Mouse (Mus musculus): ENCODE results near the gene Tdrd1.
A peak's percentile ranks its signal among the peaks of the same experiment; 100 is the strongest.
"Not testable (repeated sequence)": the region's sequence is repeated elsewhere in the genome, so short reads cannot be mapped to it uniquely, and the experiment has no call there.

Tdrd1 gene

GRCm38 (mm10) chr19:56826047-56826631, at the start of gene Tdrd1:
TSS of gene Tdrd1 (plus strand) at chr19:56826209.
- no peak for DNase-seq

- DNase-seq: peak; percentile 66
These were observed 49.2 kb upstream of the Tdrd1 start for GRCm38 (mm10) chr19:56776719-56777382.

GRCm38 (mm10) chr19:56778532-56778931, 47.5 kb upstream of the Tdrd1 start:
- not testable (repeated sequence) for DNase-seq

GRCm38 (mm10) chr19:56787911-56788310, 38.1 kb upstream of the Tdrd1 start:
- DNase-seq: no peak

- no peak for DNase-seq
These were observed 37.1 kb upstream of the Tdrd1 start for GRCm38 (mm10) chr19:56788952-56789351.

GRCm38 (mm10) chr19:56797376-56797775, 28.6 kb upstream of the Tdrd1 start:
- DNase-seq: no peak

GRCm38 (mm10) chr19:56800226-56800625, 25.8 kb upstream of the Tdrd1 start:
- no peak for DNase-seq

GRCm38 (mm10) chr19:56800930-56801655, 24.9 kb upstream of the Tdrd1 start:
- no peak for DNase-seq

- no peak for DNase-seq
These were observed 24.2 kb upstream of the Tdrd1 start for GRCm38 (mm10) chr19:56801656-56802351.

GRCm38 (mm10) chr19:56802352-56802746, 23.7 kb upstream of the Tdrd1 start:
- DNase-seq: no peak

GRCm38 (mm10) chr19:56805366-56805765, 20.6 kb upstream of the Tdrd1 start:
- DNase-seq: no peak

- DNase-seq: no peak
These were observed 18.9 kb upstream of the Tdrd1 start for GRCm38 (mm10) chr19:56807122-56807521.

- DNase-seq: no peak
These were observed 17.2 kb upstream of the Tdrd1 start for GRCm38 (mm10) chr19:56808771-56809170.

- DNase-seq: no peak
These were observed 15.3 kb upstream of the Tdrd1 start for GRCm38 (mm10) chr19:56810641-56811146.

GRCm38 (mm10) chr19:56811590-56811989, 14.4 kb upstream of the Tdrd1 start:
- DNase-seq: peak; percentile 69

- DNase-seq: no peak
These were observed 12.6 kb upstream of the Tdrd1 start for GRCm38 (mm10) chr19:56813360-56813759.

GRCm38 (mm10) chr19:56817851-56818526, 8.0 kb upstream of the Tdrd1 start:
- DNase-seq: peak; percentile 20

- DNase-seq: no peak
These were observed 4.8 kb upstream of the Tdrd1 start for GRCm38 (mm10) chr19:56821040-56821797.

GRCm38 (mm10) chr19:56821798-56822447, 4.1 kb upstream of the Tdrd1 start, which contains the start of gene Ccdc186:
TSS of gene Ccdc186 (minus strand) at chr19:56822190.
- peak; percentile 96 for DNase-seq

GRCm38 (mm10) chr19:56822448-56822836, 3.6 kb upstream of the Tdrd1 start:
- DNase-seq: no peak

- peak; percentile 44 for DNase-seq
These were observed 2.3 kb downstream of the Tdrd1 start for GRCm38 (mm10) chr19:56828305-56828704.

All from kidney, adult 9 months (tissue).